Mouse (Mus musculus): Measurements from ENCODE around the gene Chpf. TPM values are rescaled to one million over a fixed set of nuclear protein-coding genes. Genes with fewer than 3 reads are reported as not detected.

Chpf gene
- polyA plus RNA-seq, 1 experiment from 2014 or later: 33.8 TPM

- H3K4me1 ChIP-seq (replicated peaks): peaks cover 50% of the 10 kb centered on the region
- H3K36me3 ChIP-seq: peaks cover 53% of the 10 kb centered on the region
- 0 out of 2 replicates have a peak overlapping the region, but pooled peaks have one; percentile 94 for H3K9ac ChIP-seq
- no peak for ATAC-seq (ENCODE audit: low FRiP score)
- WGBS: 97% methylated on average over 11 of the region's 11 CpGs
- H3K4me2 ChIP-seq: no peak overlapping the region
- no peaks in the 10 kb centered on the region for H3K9me3 ChIP-seq
- H3K27me3 ChIP-seq: peaks cover 9% of the 10 kb centered on the region; the same call in 1 of the 2 replicates
- H3K4me3 ChIP-seq: no peak overlapping the region
- no peak overlapping the region for H3K27ac ChIP-seq
These were observed 2.7 kb downstream of the Chpf start for GRCm38 (mm10) chr1:75476441-75476840.

- Histone ChIP-seq H3K27ac (no peak overlapping the region), H3K4me1 (replicated peaks) (peaks cover 17% of the 10 kb centered on the region), H3K36me3 (peaks cover 28% of the 10 kb centered on the region), H3K9ac (0 out of 2 replicates have a peak overlapping the region, but pooled peaks have one; percentile 35), H3K4me2 (no peak overlapping the region), H3K27me3 (peaks cover 34% of the 10 kb centered on the region), H3K4me3 (no peak overlapping the region), H3K9me3 (no peaks in the 10 kb centered on the region)
- WGBS: 78% methylated on average over 17 of the region's 17 CpGs
- no peak for ATAC-seq (ENCODE audit: low FRiP score)
These were observed 9.8 kb downstream of the Chpf start for GRCm38 (mm10) chr1:75469287-75469825.

- Histone ChIP-seq H3K4me1 (replicated peaks) (peaks cover 25% of the 10 kb centered on the region), H3K9me3 (no peaks in the 10 kb centered on the region), H3K27ac (no peak overlapping the region), H3K36me3 (peaks cover 9% of the 10 kb centered on the region), H3K4me3 (no peak overlapping the region), H3K9ac (0 out of 2 replicates have a peak overlapping the region, but pooled peaks have one; percentile 35), H3K4me2 (peak overlapping the region; percentile 21; the same call in 1 of the 2 replicates), H3K27me3 (peaks cover 35% of the 10 kb centered on the region)
- 6% methylated on average over 14 of the region's 14 CpGs for WGBS
- peak; percentile 73 for ATAC-seq (ENCODE audit: low FRiP score)
These were observed 11.7 kb downstream of the Chpf start for GRCm38 (mm10) chr1:75467215-75467927.

GRCm38 (mm10) chr1:75463652-75464204 is 15.4 kb downstream of the Chpf start:
- Histone ChIP-seq H3K36me3 (no peaks in the 10 kb centered on the region), H3K27me3 (peaks cover 35% of the 10 kb centered on the region), H3K4me1 (replicated peaks) (peaks cover 34% of the 10 kb centered on the region), H3K4me3 (no peak overlapping the region), H3K27ac (peak overlapping the region; percentile 10; the same call in 1 of the 2 replicates), H3K9ac (peak overlapping the region; percentile 46; the same call in 1 of the 2 replicates), H3K4me2 (no peak overlapping the region), H3K9me3 (no peaks in the 10 kb centered on the region)
- no peak for ATAC-seq (ENCODE audit: low FRiP score)
- WGBS: 75% methylated on average over 5 of the region's 5 CpGs

GRCm38 (mm10) chr1:75462636-75463035 is 16.5 kb downstream of the Chpf start:
- Histone ChIP-seq H3K27me3 (peaks cover 27% of the 10 kb centered on the region), H3K36me3 (no peaks in the 10 kb centered on the region), H3K27ac (no peak overlapping the region), H3K4me2 (no peak overlapping the region), H3K4me3 (no peak overlapping the region), H3K4me1 (replicated peaks) (peaks cover 45% of the 10 kb centered on the region), H3K9me3 (no peaks in the 10 kb centered on the region), H3K9ac (no peak overlapping the region)
- ATAC-seq (ENCODE audit: low FRiP score): no peak
- WGBS: 20% methylated on average over 1 of the region's 1 CpGs

GRCm38 (mm10) chr1:75460297-75460696 is 18.8 kb downstream of the Chpf start:
- Histone ChIP-seq H3K4me2 (no peak overlapping the region), H3K9me3 (no peaks in the 10 kb centered on the region), H3K4me1 (replicated peaks) (peaks cover 60% of the 10 kb centered on the region), H3K36me3 (no peaks in the 10 kb centered on the region), H3K4me3 (no peak overlapping the region), H3K9ac (no peak overlapping the region), H3K27me3 (peaks cover 30% of the 10 kb centered on the region), H3K27ac (no peak overlapping the region)
- WGBS: 79% methylated on average over 7 of the region's 7 CpGs
- ATAC-seq (ENCODE audit: low FRiP score): no peak

DNA sequence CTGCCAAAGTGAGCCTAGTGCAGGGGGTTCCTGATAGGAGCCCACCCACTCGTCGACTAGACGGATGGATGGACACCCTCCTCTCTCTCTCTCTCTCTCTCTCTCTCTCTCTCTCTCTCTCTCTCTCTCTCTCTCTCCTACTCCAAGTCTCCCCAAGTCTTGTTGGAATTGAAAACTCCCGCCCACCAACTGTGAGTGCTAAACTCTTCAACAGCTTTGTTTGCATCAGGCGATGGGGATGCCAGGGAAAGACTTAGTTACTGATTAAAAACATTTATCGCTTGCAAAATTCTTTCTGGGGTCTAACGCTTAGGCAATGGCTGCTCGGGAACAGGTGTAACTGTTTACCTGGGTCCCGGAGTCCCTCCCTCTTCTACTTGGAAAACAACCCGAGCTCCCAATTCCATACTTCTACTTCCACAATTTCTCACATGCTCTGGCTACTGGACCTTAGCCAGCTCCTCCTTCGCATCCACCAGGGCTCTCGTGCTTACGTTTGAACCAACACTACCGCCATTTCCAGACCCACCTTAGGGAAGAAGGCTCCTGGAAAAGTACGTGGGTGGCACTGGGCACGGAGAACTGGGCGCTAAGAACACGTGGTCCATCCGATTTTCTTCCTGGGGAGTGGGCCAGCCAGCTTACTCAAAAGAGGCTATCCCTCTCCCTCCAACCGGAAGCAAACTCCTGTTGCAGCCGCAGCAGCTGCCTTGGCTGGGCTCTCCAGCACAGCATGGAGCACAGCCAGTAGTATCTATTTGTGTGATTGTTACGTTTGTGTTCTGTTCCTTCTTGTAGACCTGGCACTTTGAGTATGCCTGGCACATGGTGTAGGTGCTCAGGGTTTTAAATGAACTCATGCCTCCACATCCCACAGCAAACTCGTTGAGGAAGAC is 20.1 kb downstream of the Chpf start:
- H3K27me3 ChIP-seq: peaks cover 27% of the 10 kb centered on the region
- peak overlapping the region; percentile 58 for H3K9ac ChIP-seq
- WGBS: 14% methylated on average over 23 of the region's 23 CpGs
- peak overlapping the region; percentile 54 for H3K4me2 ChIP-seq
- H3K4me3 ChIP-seq: peak overlapping the region; percentile 30
- ATAC-seq (ENCODE audit: low FRiP score): no peak
- H3K9me3 ChIP-seq: no peaks in the 10 kb centered on the region
- peaks cover 63% of the 10 kb centered on the region for H3K4me1 ChIP-seq (replicated peaks)
- peak overlapping the region; percentile 85 for H3K27ac ChIP-seq
- H3K36me3 ChIP-seq: no peaks in the 10 kb centered on the region

DNA sequence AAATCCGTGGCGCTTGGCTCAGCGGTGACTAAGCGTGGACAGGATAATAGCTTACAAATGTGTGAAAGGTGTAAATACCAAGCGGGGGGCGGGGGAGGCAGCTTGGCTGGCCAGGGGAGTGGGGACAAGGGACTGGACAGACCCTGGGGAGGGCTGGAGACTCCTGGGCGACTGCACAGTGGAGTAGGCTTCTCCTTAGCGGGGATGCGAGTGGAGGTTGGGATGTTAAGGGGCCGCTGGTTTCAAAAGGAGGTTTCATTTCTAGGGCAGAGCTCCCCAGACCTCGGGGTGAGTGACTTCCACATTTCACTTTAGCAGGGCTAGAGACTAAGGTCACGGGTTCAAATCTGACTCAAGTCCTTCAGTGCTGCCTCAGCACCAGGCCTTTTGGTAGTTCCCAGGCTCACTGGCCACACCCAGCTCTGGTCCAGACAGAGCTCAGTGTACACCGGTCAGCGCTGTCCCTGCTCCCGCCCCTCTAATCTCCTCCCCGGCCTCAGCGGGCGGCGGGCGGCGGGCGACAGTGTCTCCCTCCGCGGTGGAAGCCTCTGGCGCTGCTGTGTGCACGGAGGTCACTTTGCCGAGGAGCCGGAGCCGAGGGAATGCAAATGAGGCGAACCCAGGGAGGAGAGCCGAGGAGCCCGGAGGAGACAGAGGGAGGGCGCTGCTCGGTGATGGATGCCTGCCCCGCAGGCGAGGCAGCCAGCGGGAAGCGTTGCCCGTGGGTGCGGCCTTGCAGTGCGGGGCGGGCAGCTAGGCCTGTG is 20.9 kb downstream of the Chpf start:
- ATAC-seq (ENCODE audit: low FRiP score): peak; percentile 50
- peaks cover 34% of the 10 kb centered on the region for H3K27me3 ChIP-seq
- H3K36me3 ChIP-seq: no peaks in the 10 kb centered on the region
- H3K4me2 ChIP-seq: peak overlapping the region; percentile 54
- H3K4me3 ChIP-seq: peak overlapping the region; percentile 30
- peak overlapping the region; percentile 85 for H3K27ac ChIP-seq
- H3K9me3 ChIP-seq: no peaks in the 10 kb centered on the region
- peak overlapping the region; percentile 58 for H3K9ac ChIP-seq
- 2% methylated on average over 42 of the region's 42 CpGs for WGBS
- peaks cover 62% of the 10 kb centered on the region for H3K4me1 ChIP-seq (replicated peaks)

GRCm38 (mm10) chr1:75457710-75458024 is 21.4 kb downstream of the Chpf start:
- peaks cover 67% of the 10 kb centered on the region for H3K4me1 ChIP-seq (replicated peaks)
- no peak for ATAC-seq (ENCODE audit: low FRiP score)
- WGBS: 2% methylated on average over 9 of the region's 10 CpGs
- H3K4me2 ChIP-seq: peak overlapping the region; percentile 54
- peaks cover 38% of the 10 kb centered on the region for H3K27me3 ChIP-seq
- H3K9ac ChIP-seq: peak overlapping the region; percentile 58; the same call in 1 of the 2 replicates
- H3K27ac ChIP-seq: peak overlapping the region; percentile 85
- H3K4me3 ChIP-seq: no peak overlapping the region
- H3K36me3 ChIP-seq: no peaks in the 10 kb centered on the region
- H3K9me3 ChIP-seq: no peaks in the 10 kb centered on the region

DNA sequence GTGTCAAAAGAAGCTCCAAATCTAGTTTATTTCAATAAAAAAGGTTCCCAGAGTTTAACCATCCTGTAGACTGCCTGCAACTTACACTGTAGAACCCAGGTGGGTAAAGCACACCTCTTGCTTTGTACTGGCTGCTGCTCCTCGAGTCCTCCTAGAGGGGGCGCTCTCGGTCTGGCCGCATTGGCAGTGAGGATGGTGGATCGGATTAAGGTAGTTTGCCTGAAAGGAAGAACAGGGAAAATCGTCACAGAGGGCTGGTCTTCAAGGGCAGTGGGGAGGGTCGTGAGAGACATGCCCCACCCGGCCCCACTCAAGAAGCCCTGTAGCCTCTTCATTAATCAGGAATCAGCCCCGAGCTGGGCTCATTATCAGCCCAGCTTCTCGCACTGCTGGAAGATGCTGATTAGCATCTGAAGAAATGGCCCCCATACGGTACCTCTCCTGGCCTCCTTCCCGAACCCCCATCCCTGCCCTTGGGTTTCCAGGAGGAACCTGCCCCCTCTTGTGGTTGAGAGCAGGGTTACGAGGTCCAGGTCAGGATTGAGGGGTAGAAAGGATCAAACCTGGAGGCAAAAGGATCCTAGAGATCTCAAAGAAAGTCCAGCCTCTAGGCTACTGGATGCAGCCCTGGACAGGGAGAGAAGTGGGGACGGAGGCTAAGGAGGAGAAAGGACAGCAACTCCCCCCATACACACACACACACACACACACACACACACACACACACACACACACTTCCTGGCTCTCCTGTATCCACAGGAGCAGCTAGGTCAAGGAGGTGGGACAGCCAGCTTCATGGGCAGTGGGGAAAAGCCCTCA is 22.2 kb downstream of the Chpf start:
- no peak overlapping the region for H3K4me3 ChIP-seq
- peaks cover 42% of the 10 kb centered on the region for H3K27me3 ChIP-seq
- H3K9me3 ChIP-seq: no peaks in the 10 kb centered on the region
- no peak for ATAC-seq (ENCODE audit: low FRiP score)
- 5% methylated on average over 14 of the region's 14 CpGs for WGBS
- peak overlapping the region; percentile 85 for H3K27ac ChIP-seq
- no peaks in the 10 kb centered on the region for H3K36me3 ChIP-seq
- peak overlapping the region; percentile 54 for H3K4me2 ChIP-seq
- H3K9ac ChIP-seq: 0 out of 2 replicates have a peak overlapping the region, but pooled peaks have one; percentile 15
- peaks cover 74% of the 10 kb centered on the region for H3K4me1 ChIP-seq (replicated peaks)

DNA sequence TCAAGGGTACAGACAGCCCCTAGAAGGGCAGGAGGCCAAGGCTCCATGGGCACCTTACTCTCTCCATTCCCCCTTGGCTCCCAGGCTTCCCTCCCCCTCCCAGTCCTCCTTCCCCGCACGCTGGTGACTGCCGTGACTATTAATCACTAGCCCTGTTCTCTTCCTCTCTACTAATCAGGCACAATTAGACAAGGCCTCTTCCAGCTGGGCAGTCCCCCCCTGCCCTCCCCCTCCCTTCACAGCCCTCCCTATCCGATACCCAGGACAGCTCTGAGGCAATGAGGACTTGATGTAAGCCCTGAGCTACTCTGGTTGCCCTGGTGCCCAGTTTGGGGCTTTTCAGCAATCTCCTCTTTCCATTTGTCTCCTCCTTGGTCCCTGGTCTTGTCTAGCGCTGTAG is 23.2 kb downstream of the Chpf start:
- 11% methylated on average over 5 of the region's 5 CpGs for WGBS
- Histone ChIP-seq H3K4me1 (replicated peaks) (peaks cover 84% of the 10 kb centered on the region), H3K4me3 (no peak overlapping the region), H3K9ac (0 out of 2 replicates have a peak overlapping the region, but pooled peaks have one; percentile 6), H3K36me3 (no peaks in the 10 kb centered on the region), H3K27me3 (peaks cover 50% of the 10 kb centered on the region), H3K27ac (peak overlapping the region; percentile 70), H3K4me2 (peak overlapping the region; percentile 23), H3K9me3 (no peaks in the 10 kb centered on the region)
- ATAC-seq (ENCODE audit: low FRiP score): peak; percentile 52

Measured in hindbrain, embryonic 13.5 days (tissue).